Mouse (Mus musculus) intestine, embryonic 16.5 days (tissue): ENCODE data around the gene Ahcyl2. TPM values are rescaled to one million over a fixed set of nuclear protein-coding genes. Genes with fewer than 3 reads are reported as not detected.

Experiments
- ATAC-seq: fragments of 200-750 bp; cut with Nextera tagmentation; 2 replicates; pipeline ENCODE4 v1.8.0; 2017; ENCODE audit warnings: moderate TSS enrichment, moderate library complexity
- H3K27ac ChIP-seq: fragments of 300-500 bp; sonication (generic); 2 replicates; pipeline ENCODE4 v1.5.1; 2014; ENCODE audit warnings: mild to moderate bottlenecking, low read length
- H3K27me3 ChIP-seq: fragments of 300-500 bp; sonication (generic); replicated peaks from 2 replicates; pipeline ENCODE4 v1.6.1; 2014; ENCODE audit warnings: low read length, control low read depth, mixed read lengths; ENCODE audit not compliant: control insufficient read depth, insufficient read depth
- H3K36me3 ChIP-seq: fragments of 300-500 bp; sonication (generic); 2 replicates; pipeline ENCODE4 v1.6.1; 2014; ENCODE audit warnings: low read length, control low read depth; ENCODE audit not compliant: control insufficient read depth, insufficient read depth
- H3K4me1 ChIP-seq: fragments of 300-500 bp; sonication (generic); 2 replicates; pipeline ENCODE4 v1.6.1; 2014; ENCODE audit warnings: low read length, control low read depth, mixed read lengths; ENCODE audit not compliant: control insufficient read depth, insufficient read depth
- H3K4me2 ChIP-seq: fragments of 300-500 bp; sonication (generic); 2 replicates; pipeline ENCODE4 v1.6.1; 2014; ENCODE audit warnings: low read depth, low read length, control low read depth
- H3K4me3 ChIP-seq: fragments of 300-500 bp; sonication (generic); 2 replicates; pipeline ENCODE4 v1.5.1; 2014; ENCODE audit warnings: mild to moderate bottlenecking, low read length
- H3K9ac ChIP-seq: fragments of 300-500 bp; sonication (generic); 2 replicates; pipeline ENCODE4 v1.6.1; 2014; ENCODE audit warnings: low read depth, low read length
- H3K9me3 ChIP-seq: fragments of 300-500 bp; sonication (generic); 2 replicates; pipeline ENCODE4 v1.6.1; 2016; ENCODE audit warnings: low read length, control low read depth; ENCODE audit not compliant: control insufficient read depth
- WGBS: fragments of 180-500 bp; shearing (Covaris S2); extraction: QIAGEN DNeasy Blood & Tissue Kit; methylation state at CpG from one replicate; pipeline ENCODE4 v1.1.7; 2014; 5-methylcytosine and 5-hydroxymethylcytosine counted together
- polyA plus RNA-seq: library from polyadenylated mRNA; unstranded; fragments of >200 nt; fragmentation: Nextera tagmentation; extraction: Ambion mirVana; gene quantifications from 2 replicates; pipeline ENCODE4 v1.2.1, GENCODE M21; 2015

Gene Ahcyl2
- polyA plus RNA-seq, 1 experiment from 2014 or later: 80.5 TPM

GRCm38 (mm10) chr6:29917383-29917720 is 149.5 kb downstream of the Ahcyl2 start:
- Histone ChIP-seq H3K4me1 (no peaks in the 10 kb centered on the region), H3K9me3 (no peaks in the 10 kb centered on the region), H3K27me3 (no peaks in the 10 kb centered on the region; the same call in 1 of the 2 replicates), H3K36me3 (no peaks in the 10 kb centered on the region), H3K4me3 (peak overlapping the region; percentile 76), H3K4me2 (peak overlapping the region; percentile 100), H3K27ac (no peak overlapping the region), H3K9ac (peak overlapping the region; percentile 67)
- peak; percentile 49 for ATAC-seq
- under 1% methylated on average over 21 of the region's 21 CpGs for WGBS

DNA sequence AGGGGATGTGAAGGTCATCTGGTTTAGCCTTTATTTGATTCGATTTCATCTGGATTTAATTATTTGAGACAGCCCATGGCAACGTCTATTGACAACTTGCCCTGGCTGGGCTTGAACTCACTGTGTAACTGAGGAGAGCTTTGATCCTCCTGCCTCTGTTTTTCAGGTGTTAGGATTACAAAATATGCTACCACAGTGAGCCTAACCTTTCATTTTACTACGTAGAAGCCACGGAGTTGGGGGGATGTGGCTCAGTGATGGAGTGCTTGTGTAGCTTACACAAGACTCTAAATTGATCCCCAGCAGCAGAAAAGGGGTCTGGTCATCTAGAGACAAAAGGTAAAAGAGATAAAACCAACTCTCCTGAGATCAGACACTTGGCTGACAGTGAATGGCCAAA is 150.1 kb downstream of the Ahcyl2 start:
- ATAC-seq: no peak
- Histone ChIP-seq H3K9ac (no peak overlapping the region), H3K4me1 (no peaks in the 10 kb centered on the region), H3K27ac (no peak overlapping the region), H3K4me2 (peak overlapping the region; percentile 100), H3K27me3 (no peaks in the 10 kb centered on the region; the same call in 1 of the 2 replicates), H3K36me3 (no peaks in the 10 kb centered on the region), H3K9me3 (no peaks in the 10 kb centered on the region), H3K4me3 (no peak overlapping the region)
- 50% methylated on average over 4 of the region's 4 CpGs for WGBS

GRCm38 (mm10) chr6:29923501-29923900 is 155.7 kb downstream of the Ahcyl2 start:
- 68% methylated on average over 4 of the region's 4 CpGs for WGBS
- Histone ChIP-seq H3K9ac (no peak overlapping the region), H3K4me1 (no peaks in the 10 kb centered on the region), H3K4me3 (no peak overlapping the region), H3K4me2 (no peak overlapping the region), H3K27me3 (no peaks in the 10 kb centered on the region), H3K36me3 (no peaks in the 10 kb centered on the region), H3K27ac (no peak overlapping the region), H3K9me3 (no peaks in the 10 kb centered on the region)
- ATAC-seq: no peak

- WGBS: 72% methylated on average over 6 of the region's 6 CpGs
- Histone ChIP-seq H3K36me3 (no peaks in the 10 kb centered on the region), H3K4me2 (no peak overlapping the region), H3K27me3 (no peaks in the 10 kb centered on the region), H3K4me3 (no peak overlapping the region), H3K9me3 (no peaks in the 10 kb centered on the region), H3K27ac (no peak overlapping the region), H3K4me1 (no peaks in the 10 kb centered on the region), H3K9ac (no peak overlapping the region)
- ATAC-seq: no peak
Observed at GRCm38 (mm10) chr6:29925594-29926219, 157.9 kb downstream of the Ahcyl2 start.

GRCm38 (mm10) chr6:29930087-29930486 is 162.3 kb downstream of the Ahcyl2 start:
- H3K36me3 ChIP-seq: no peaks in the 10 kb centered on the region
- no peak overlapping the region for H3K4me3 ChIP-seq
- no peaks in the 10 kb centered on the region for H3K27me3 ChIP-seq
- no peaks in the 10 kb centered on the region for H3K4me1 ChIP-seq
- no peaks in the 10 kb centered on the region for H3K9me3 ChIP-seq
- no peak for ATAC-seq
- H3K27ac ChIP-seq: no peak overlapping the region
- H3K9ac ChIP-seq: no peak overlapping the region
- H3K4me2 ChIP-seq: no peak overlapping the region

DNA sequence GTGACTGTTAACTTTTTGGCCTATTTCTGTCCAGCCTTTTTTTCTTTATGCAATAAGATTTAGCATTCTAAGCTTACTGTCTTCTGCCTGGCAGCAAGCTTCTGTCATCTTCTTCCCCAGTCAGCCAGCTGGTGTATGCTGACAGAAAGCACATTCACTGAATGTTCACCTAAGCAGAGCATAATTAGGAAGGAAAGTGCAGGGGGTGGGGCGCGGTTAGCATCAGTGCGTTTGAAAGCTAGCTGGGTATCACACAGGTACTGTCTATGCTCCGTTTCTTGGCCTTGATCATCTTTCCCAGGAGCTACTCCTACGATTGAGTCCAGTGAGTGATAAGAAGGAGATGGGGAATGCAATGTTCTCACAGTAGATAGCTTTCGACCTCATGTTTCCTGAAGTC is 162.9 kb downstream of the Ahcyl2 start:
- Histone ChIP-seq H3K4me2 (no peak overlapping the region), H3K4me1 (no peaks in the 10 kb centered on the region), H3K27ac (no peak overlapping the region), H3K9ac (no peak overlapping the region), H3K4me3 (no peak overlapping the region), H3K36me3 (no peaks in the 10 kb centered on the region), H3K9me3 (no peaks in the 10 kb centered on the region), H3K27me3 (no peaks in the 10 kb centered on the region)
- 80% methylated on average over 6 of the region's 6 CpGs for WGBS
- no peak for ATAC-seq

DNA sequence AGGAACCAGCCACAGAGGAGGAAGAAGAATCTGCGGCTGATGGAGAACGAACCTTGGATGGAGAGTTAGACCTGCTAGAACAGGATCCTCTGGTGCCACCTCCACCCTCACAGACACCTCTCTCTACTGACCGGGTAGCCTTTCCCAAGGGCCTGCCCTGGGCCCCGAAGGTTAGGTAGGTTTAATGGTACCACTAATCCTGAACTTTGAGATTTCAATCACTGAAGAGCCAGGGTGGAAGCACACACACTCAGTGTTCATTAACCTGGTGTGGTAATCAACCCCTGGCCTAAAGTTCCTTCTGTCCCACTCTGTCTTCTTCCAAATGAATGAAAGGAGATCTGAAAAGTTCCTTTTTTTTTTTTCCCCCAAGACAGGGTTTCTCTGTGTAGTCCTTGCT is 163.4 kb downstream of the Ahcyl2 start:
- Histone ChIP-seq H3K27me3 (no peaks in the 10 kb centered on the region), H3K4me3 (no peak overlapping the region), H3K9ac (no peak overlapping the region), H3K9me3 (no peaks in the 10 kb centered on the region), H3K27ac (no peak overlapping the region), H3K4me2 (no peak overlapping the region), H3K36me3 (no peaks in the 10 kb centered on the region), H3K4me1 (no peaks in the 10 kb centered on the region)
- ATAC-seq: no peak
- WGBS: 88% methylated on average over 4 of the region's 4 CpGs

- H3K4me2 ChIP-seq: no peak overlapping the region
- no peaks in the 10 kb centered on the region for H3K36me3 ChIP-seq
- no peak overlapping the region for H3K9ac ChIP-seq
- H3K27ac ChIP-seq: no peak overlapping the region
- no peak for ATAC-seq
- H3K9me3 ChIP-seq: no peaks in the 10 kb centered on the region
- WGBS: 92% methylated on average over 1 of the region's 1 CpGs
- H3K4me1 ChIP-seq: no peaks in the 10 kb centered on the region
- no peak overlapping the region for H3K4me3 ChIP-seq
- H3K27me3 ChIP-seq: no peaks in the 10 kb centered on the region
Observed at GRCm38 (mm10) chr6:29935741-29936140, 167.9 kb downstream of the Ahcyl2 start.

- Histone ChIP-seq H3K9ac (no peak overlapping the region), H3K4me1 (no peaks in the 10 kb centered on the region), H3K4me2 (no peak overlapping the region), H3K4me3 (no peak overlapping the region), H3K9me3 (no peaks in the 10 kb centered on the region), H3K27me3 (no peaks in the 10 kb centered on the region), H3K27ac (no peak overlapping the region), H3K36me3 (no peaks in the 10 kb centered on the region)
- WGBS: 63% methylated on average over 4 of the region's 4 CpGs
- no peak for ATAC-seq
Observed at GRCm38 (mm10) chr6:29940428-29940827, 172.6 kb downstream of the Ahcyl2 start.

- no peak for ATAC-seq
- Histone ChIP-seq H3K9me3 (no peaks in the 10 kb centered on the region), H3K27ac (no peak overlapping the region), H3K4me2 (no peak overlapping the region), H3K4me3 (no peak overlapping the region), H3K4me1 (no peaks in the 10 kb centered on the region), H3K36me3 (no peaks in the 10 kb centered on the region), H3K27me3 (no peaks in the 10 kb centered on the region), H3K9ac (no peak overlapping the region)
- WGBS: 87% methylated on average over 2 of the region's 2 CpGs
Observed at GRCm38 (mm10) chr6:29941036-29941435, 173.2 kb downstream of the Ahcyl2 start.
